Mouse (Mus musculus): ENCODE measurements around the gene Btbd2.
A peak's percentile ranks its signal among the peaks of the same experiment; 100 is the strongest.

The Btbd2 gene

DNA sequence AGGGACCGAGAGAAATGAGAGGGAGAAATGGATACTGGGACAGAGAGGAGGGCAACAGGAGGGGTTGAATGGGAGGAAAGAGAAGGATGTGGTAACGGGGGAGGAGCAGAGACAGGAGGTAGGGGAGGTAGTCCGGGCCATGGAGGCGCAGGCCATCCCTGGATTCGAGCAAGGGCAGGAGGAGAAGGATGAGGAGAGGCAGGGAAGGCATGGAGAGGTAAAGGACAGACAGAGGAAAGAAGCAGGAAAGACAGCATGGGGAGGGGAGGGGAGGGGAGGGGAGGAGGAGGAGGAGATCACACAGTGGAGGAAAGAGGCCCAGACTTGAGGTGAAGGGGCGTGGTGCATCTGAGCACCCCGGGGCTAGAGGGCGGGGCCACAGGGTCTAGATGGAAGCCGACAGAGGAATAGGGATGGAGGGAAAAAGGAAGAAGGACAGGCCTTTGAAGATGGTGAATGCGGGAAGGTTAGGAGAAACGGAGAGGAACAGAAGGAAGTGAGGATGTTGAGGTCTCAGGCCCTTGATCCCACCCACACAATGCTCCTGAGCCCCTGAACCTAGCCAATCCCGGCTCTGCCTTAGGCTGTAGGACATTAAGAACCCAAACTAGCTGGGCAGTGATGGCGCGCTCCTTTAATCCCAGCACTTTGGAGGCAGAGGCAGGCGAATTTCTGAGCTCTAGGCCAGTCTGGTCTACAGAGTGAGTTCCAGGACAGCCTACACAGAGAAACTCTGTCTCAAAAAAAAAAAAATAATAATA is at the start of gene Btbd2:
Gene Btbd2 (minus strand): TSS at position 209 of the 761 bp plus-strand sequence.
- no peak for DNase-seq (ENCODE audit: low read depth, low spot score)

- no peak for DNase-seq (ENCODE audit: low read depth, low spot score)
Observed at GRCm38 (mm10) chr10:80705479-80705878, 48.6 kb upstream of the Btbd2 start.

DNA sequence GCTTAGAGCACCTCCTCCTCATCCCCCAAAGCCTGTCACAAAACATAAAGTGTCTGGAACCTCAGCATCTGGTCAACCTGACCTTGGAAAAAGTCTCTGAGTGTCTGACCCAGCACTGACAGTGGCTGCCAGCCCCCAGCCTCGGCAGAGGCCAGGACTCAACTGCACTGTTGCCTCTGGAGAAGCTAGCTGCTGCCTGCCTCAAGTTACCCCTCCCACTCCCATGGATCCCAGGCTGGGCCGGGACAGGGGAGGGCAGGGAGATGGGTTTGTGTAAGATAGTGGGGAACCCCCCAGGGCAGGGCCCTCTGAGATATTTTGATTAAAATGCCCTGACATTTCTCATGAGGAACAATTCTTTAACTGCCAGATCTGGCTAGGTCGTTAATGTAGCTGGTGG is 48.2 kb upstream of the Btbd2 start:
- no peak for DNase-seq (ENCODE audit: low read depth, low spot score)

DNA sequence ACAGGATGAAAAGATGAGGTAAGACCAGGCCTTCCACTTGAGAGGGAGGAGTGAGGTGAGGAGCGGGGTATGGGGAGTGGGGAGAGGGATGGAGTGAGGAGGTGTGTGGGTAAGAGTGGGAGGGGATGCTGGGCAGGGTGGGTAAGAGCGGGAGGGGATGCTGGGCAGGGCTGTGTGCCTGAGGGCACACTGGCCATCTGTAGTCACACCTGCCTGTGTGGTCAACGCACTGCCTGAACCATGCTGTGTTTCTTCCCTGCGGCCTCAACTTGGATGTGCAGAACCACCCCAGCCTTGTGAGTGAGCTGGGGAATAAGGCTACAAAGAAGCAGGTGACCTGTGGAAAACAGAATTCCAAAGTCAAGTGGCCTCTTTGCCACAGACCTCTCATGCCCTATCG is 47.5 kb upstream of the Btbd2 start:
- no peak for DNase-seq (ENCODE audit: low read depth, low spot score)

- DNase-seq (ENCODE audit: low read depth, low spot score) = no peak
Observed at GRCm38 (mm10) chr10:80703643-80704042, 46.8 kb upstream of the Btbd2 start.

DNA sequence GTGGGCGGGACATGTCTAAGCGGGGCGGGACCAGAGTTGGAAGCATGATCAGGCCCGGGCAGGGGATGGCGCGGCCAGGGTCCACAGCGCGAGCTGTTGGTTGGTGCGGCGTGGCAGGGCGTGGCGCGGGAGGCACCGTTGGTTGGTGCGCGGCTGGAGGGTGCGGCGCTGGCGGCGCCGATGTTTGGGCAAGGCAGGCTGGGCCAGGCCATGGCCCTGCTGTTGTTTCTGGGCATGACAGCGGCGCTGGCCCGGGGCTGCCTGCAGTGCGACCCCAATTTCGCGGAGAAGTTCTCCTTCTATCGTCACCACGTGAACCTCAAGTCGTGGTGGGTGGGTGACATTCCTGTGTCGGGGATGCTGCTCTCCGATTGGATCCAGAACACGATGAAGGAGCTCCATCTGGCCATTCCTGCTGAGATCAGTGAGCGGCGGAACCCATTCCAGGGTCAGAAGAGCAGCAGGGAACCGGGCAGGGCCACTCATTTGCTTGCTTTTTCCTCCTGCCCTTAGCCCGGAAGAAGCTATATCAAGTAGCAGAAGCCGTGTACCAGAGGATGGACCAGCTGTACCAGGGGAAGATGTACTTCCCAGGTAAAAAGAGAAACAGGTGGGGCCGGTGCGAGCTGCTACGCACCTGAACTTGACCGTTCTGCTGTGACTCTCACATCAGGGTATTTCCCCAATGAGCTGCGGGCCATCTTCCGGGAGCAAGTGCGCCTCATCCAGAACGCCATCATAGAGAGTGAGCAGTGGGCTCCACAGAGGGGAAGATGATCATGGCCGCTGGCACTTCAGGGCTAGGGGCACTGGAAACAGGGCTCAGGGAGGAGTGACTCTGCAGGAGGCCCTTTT is 45.9 kb upstream of the Btbd2 start:
- DNase-seq (ENCODE audit: low read depth, low spot score) = peak; percentile 85

- DNase-seq (ENCODE audit: low read depth, low spot score) = peak; percentile 99
Observed at GRCm38 (mm10) chr10:80701721-80702535, 45.1 kb upstream of the Btbd2 start, which contains the start of the genes Mob3a and Izumo4. TSS of gene Mob3a (minus strand) at chr10:80701977. TSS of gene Izumo4 (plus strand) at chr10:80702184.

DNA sequence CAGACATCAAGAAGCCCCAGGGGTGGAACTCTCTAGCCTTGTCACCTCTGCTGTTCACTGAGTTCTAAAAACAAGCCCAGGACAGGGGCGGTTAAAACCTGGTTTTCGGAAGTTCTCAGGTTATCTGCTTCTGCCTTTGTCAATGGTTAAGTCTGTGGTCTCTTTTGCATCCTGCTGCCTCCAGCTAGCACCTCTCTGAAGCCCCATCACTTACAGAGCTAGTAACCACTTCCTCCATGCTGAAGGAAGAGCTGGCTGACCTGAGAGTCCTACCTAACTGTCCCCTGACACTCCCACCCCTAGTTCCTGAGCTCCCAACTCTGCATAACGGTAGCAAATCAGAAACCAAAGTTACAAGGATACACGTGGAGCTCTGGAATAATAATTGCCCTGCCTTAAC is 43.9 kb upstream of the Btbd2 start:
- no peak for DNase-seq (ENCODE audit: low read depth, low spot score)

DNA sequence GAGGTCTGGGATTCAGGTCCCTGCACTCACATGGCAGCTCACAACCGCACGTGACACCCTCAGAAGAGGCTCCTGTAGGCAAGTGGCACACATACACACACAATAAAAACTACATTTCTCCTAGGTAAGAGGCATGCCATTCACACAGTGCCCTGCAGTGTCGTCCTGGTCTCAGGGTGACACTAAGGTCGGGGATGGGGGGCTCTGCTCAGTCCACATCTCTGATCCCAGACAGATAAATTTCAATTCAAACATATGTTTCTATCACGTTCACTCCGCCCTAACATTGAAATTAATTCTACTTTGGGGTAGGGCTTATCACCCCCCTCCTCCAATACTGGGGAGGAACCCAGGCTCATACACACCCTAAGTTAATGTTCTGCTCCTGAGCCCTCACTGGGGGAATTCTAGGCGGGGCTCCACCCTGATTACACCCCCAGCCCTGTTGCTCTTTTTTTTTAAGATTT is 43.2 kb upstream of the Btbd2 start:
- DNase-seq (ENCODE audit: low read depth, low spot score) = no peak

DNA sequence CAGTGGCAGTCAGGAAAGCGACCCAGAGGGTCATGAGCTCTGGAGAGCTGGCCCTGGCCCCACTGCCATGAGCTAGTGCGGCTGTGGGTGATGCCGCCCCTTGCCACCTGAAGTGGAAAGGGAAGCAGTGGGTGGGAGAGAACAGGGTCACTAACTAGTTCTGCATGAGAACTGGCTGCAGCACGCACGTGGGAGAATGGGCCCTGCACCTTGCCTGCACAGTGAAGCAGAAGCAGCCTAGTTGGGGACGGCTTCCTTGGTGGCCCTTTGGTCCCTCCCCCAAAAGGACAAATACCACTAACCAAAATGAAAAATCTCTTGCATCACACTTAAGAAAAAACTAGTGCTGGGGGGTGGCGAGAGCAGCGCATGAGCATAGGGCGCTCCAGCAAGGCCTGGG is 41.7 kb upstream of the Btbd2 start:
- DNase-seq (ENCODE audit: low read depth, low spot score) = no peak

- no peak for DNase-seq (ENCODE audit: low read depth, low spot score)
Observed at GRCm38 (mm10) chr10:80697812-80698211, 40.9 kb upstream of the Btbd2 start.

DNA sequence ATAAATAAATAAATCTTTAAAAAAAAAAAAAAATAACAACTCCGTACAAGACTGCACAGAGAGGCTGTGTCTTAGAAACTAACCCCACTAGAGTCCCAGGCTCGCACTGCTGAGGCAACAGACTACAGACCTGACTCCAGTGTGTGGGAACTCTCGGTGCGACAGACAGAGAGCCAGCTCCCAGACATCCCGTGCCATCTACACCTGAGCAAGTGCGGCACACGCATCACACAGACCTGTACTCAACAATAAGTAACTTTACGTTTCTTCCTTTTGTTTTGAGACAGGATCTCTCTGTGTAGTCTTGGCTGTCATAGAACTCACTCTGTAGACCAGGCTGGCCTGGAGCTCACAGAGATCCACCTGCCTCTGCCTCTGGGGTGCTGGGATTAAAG is 40.5 kb upstream of the Btbd2 start:
- no peak for DNase-seq (ENCODE audit: low read depth, low spot score)

- DNase-seq (ENCODE audit: low read depth, low spot score) = no peak
Observed at GRCm38 (mm10) chr10:80696502-80697392, 39.9 kb upstream of the Btbd2 start.

DNA sequence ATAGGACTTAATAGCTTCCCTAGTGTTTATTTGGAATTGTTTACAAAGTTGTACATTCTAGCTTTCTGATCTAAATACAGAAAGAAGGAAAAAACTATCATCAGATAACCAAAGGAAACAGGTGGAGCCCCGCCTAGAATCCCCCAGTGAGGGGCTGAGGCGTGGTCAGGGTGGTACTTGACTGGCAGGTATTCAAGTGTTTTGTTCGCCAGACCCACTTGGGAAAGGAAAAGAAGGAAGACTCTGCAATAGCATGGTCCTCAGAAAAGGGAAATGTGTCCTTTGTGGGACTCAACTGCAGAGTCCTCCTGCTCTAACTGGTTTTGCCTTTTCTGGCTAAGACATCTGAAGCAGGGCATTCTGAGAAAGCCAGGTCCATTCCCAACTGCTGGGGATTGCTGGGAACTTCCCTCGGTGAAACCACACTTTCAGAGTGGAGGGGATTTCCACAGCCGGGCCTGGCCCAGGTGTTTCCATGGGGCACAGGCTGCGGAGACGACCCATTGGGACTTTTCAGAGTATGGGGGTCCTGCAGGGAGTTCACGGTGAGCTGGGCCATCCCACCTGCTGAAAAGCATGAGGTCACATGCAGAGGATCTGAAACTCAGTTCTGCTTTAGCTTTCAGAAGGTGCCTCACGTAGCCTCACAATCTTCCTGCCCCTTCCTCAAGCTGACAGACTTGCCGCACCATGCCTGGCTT is 39.1 kb upstream of the Btbd2 start:
- DNase-seq (ENCODE audit: low read depth, low spot score) = no peak

DNA sequence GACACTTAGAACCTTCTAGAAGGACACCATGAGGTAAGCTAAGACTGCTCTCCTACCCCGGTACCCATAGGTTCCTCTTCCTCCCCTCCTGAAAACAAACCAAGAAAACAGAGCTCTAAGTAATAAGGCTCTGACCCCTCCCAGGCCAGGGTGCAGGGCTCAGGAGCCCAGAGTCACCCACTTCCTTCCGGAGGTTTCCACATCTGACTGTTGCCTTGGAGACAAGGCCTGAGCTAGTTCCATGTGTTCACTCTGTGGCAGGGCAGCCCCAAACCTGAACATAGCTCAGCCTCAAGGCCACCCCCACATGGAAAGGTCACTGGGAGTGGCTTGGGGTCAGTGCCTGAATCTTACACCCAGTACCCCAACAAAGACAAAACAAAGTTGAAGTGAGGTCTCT is 38.3 kb upstream of the Btbd2 start:
- DNase-seq (ENCODE audit: low read depth, low spot score) = no peak

DNA sequence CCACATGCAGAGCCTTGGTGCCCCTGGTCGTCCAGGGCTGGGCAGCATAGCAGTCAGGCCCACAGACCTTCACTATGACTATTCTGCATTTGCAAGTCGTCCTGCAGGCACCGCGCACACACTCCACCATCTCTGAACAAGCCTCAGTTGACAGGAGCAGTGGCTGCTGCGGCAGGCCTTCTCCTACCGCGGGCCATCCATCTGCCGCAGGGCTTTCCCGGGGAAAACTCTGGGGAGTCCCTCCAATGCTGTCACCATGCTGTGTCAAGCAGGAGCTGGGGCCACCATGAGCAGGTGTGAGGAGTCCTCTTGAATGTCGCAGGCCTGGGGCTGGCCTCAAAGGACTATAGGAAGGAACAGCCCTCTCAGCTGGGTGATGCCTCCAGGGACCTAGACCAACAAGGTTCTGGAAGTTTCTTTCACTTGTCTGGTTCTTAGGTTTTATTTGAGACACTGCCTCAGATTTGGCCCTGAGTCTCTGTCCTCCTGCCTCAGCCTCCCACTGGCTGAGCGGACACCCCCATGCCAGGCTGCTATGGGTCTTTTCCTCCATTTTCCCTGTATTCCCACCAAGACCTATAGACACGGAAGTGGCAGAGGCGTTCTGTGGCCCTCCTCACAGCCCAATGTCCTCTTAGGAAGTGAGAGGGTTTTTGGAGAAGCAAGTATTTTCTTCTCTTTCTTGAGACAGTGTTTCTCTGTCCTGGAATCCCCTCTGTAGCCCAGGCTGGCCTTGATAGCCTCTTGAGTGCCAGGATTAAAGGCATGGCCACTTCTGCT is 37.5 kb upstream of the Btbd2 start:
- DNase-seq (ENCODE audit: low read depth, low spot score) = no peak

GRCm38 (mm10) chr10:80693401-80694045 is 36.7 kb upstream of the Btbd2 start:
- DNase-seq (ENCODE audit: low read depth, low spot score) = no peak

DNA sequence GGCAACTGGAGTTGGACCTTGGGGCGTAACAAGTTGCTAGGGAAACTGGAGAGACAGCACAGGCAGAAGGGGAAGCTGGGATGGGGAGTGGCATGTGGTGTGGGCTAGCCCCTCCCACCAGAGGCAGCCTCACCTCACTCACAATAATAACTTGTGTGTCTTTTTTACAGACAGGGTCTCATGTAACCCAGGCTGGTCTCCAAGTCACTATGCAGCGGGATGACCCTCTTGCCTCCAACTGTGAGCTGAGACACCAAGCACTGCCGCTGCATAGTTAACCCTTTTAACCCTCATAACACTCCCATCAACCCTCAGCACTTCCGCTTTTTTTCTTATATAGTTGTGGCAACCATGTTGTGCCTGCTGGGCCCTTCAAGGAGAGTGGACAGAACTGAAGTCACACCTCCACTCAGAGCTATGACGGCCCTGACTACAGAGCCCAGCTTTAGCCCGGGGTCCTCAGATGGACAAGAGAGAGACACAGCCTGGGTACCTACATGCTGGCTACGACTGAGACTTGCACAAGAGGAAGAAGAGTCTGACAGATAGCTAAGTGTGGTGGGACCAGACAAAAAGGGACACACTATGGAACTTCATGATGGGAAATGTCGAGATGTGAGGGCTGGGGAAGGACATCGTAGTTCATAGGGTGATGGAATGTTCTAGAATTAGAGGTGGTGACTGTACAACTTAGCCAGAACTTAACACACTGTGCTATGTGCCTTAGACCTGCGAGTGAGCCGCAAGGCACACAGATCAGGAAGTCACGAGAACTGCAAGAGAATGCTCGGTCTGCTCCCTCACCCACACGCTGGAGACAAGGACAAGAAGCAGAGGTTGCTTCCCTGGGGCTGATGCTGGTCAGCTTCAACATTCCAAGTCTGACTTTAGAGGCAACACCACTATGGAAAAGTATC is 35.6 kb upstream of the Btbd2 start:
- DNase-seq (ENCODE audit: low read depth, low spot score) = no peak

Measured in retina, postnatal 7 days (tissue).